Mouse (Mus musculus): ENCODE data around the gene Fancm. TPM values are rescaled to one million over a fixed set of nuclear protein-coding genes. Genes with fewer than 3 reads are reported as not detected.
"Not testable (repeated sequence)": the region's sequence is repeated elsewhere in the genome, so short reads cannot be mapped to it uniquely, and the experiment has no call there.

Gene Fancm
- 1 to 10 TPM; 3.4 to 4.2 (median 4.0) TPM for total RNA-seq (2022)

DNA sequence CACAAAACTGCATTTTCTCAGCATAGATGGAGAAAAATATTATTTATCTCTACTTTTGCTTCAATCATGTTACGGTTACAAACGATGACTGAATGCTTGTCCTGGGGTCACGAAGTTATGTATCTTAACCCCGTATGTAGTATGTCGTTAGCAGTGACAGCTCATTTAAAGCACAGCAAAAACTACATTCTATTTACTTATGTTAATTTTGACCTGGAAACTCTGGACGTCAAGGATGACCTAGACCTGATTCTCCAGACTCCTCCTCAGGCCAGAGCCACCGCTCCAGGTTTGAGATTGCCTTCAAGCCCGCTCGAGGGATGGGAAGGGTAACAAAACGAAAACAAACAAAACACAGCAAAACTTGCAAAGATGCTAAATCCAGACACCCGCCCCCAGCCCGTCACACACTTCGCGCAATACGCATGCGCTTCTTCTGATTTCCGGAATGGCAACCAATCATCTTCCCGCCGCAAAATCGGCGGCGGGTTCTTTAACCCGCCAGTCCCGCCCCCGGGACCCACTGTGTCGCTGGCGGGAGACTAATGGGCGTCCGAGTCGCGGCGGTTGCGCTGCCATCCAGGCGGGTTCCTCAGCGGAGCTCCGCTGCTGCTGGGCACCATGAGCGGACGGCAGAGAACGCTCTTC is at the start of gene Fancm:
Fancm (plus strand) TSS at position 519 of the 648 bp plus-strand sequence.
- peak; percentile 92 for DNase-seq (ENCODE audit: low spot score)

DNA sequence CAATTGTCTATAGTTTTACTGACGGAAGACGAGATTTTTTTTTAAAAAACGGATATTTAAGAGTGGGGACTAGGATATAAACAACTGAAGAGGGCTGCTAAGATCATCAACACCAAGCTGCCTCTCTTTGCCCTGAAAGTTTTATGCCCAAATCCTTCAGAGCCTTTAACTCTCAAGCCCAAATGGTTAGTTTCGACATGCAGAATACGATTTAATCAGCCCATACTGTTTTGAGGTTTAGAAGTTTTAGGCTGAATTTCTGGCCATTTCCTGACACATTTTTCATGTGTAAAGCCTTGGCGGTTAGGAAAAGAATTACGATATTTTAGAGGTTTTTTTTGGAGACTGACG is 39.6 kb upstream of the Fancm start:
- DNase-seq (ENCODE audit: low spot score): no peak

DNA sequence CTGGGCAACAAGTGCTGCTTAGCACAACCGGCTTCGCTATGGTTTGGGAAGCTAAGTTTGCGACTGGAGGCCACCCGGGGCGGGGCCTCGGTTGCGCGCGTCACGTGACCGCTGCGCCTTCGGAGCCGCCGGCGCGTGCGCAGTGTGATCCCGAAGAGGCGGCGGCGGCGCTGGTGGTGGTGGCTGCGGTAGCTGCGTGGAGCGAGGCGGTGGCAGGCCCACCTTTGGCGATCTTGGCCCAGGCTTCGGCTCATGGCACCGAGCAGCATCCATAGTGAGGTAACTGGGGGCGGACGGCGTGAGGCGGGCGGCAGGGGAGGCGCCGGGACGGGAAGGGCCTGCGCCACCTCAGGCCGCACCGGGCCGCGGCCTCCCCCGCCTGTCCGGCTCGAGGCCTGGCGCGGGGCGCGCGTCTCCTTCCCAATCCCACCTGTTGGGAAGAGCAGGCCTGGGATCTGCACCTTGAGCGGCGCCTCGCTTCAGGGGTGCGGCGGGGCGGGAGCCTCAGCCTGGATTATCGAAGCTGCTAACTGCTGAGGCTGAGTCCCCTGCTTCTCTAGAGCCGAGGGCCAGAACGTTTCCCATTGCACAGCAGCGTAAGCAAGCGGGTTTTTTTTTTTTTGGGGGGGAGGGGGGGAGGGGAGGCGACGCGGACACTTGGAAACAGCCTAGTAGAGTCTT is 39.1 kb upstream of the Fancm start, which contains the start of gene Prpf39:
Prpf39 (plus strand) TSS at position 144 of the 681 bp plus-strand sequence.
- peak; percentile 85 for DNase-seq (ENCODE audit: low spot score)

DNA sequence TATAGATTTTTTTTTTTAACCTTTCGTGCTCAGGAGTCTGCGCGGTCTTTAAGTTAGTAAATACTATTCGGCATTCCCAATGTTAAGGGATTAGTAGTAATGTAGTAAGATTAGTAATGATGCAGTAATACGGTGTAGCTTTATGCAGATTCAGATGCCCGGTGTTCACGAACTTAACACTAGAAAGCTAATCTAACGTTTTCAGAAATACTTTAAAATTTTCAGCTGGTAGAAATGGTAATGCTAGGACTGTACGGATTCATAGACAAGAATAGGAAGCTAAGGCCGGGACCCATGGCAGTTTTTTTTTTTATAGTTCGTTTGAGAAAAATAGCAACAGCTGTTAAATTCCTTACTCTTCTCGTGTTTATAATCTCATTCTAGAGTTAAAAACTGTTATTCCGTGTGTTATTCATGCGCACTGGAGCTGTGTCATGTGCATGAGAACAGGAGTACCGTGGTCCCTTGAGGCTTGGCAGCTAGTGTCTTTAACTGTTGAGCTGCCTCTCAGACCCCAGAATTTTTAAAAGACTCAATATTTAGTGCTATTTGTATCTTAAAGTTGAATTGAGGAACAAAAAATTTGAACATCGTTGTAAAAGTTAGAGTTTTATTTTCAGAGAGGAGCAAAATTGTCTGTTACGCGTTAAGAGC is 38.4 kb upstream of the Fancm start:
- no peak for DNase-seq (ENCODE audit: low spot score)

DNA sequence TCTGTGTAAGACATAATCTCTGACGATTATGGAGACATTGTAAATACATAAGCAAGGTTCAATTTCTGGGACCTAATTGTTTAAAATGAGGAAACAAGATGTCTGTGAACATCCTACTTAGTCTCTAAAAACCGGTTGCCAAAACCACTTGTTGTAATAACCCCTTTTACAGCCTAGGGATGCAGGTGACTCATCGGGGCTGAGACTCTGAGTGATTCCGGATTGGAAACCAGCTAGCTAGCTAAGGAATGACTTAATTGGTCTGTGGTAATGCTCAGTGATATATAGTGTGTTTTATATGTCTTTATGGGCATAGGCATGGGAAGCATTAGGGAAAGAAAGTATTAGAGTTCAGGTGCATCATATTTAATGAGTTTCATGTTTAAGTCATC is 37.9 kb upstream of the Fancm start:
- DNase-seq (ENCODE audit: low spot score): no peak

DNA sequence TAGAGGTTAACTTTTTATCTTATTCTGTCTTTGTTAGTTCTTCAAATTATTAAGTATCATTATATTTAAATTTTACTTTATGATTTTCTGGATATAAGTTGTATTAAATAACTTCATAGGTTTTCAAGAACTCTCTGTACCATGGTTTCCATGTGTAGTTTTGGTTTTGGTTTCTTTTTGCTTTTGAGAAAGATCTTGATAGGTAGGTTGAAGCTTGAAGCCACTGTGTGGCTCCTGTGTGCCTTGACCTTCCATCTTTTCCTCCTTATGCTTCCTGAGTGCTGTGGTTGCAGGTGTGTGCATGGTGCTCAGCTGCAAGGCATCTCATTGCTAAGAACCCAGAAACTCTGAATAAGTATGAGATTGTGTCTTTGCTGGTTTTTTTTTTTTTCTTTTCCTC is 26.6 kb upstream of the Fancm start:
- no peak for DNase-seq (ENCODE audit: low spot score)

DNA sequence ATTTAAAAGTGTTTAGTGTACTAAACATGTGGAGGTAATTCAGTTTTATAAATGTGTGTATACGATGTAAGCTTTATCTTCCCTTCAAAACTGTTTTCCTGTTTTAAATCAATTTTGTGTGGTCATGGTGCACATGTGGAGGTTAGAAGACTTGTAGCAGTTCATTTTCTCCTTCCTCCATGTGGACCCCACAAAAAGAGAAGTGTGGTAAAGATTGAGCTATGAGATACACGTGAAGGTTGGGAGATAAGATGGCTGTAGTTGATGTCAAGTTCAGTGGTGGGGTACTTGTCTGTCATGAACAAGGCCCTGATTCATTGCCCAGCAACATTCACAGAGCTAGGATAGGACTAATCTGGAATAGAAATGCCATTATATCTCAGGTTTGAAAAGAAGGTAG is 17.2 kb upstream of the Fancm start:
- DNase-seq (ENCODE audit: low spot score): no peak

DNA sequence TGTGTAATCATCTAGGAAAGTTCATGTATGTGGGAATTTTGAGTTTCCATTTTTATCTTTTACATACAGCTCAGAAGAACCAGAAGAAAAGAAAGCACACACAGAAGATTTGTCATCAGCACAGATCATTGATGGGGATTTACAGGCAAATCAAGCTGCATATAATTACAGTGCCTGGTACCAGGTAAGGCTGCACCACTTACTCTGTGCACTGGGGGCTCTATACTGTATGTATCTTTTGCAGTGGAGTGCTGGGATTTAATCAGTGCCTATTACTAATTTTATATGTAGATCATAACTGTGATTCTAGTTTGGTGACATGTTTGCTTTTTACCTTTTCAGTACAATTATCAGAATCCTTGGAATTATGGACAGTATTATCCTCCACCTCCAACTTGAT is 14.3 kb upstream of the Fancm start:
- DNase-seq (ENCODE audit: low spot score): no peak

DNA sequence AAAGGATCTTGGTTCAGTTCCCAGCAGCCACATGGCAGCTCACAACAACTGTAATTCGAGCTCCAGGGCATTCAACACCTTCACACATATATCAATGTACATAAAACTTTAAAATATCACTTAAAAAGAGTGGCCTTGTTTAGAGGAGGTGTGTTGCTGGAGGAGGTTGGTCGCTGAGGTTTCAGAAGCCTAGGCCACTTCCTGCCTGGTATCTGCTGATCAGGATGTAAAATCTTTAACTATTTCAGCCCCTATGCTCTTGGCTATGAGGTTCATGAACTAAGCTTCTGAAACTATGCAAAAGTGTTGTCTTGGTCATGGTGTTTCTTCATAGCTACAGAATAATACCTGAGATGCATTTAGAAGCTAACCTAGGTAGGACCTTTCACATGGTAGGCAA is 10.2 kb upstream of the Fancm start:
- no peak for DNase-seq (ENCODE audit: low spot score)

DNA sequence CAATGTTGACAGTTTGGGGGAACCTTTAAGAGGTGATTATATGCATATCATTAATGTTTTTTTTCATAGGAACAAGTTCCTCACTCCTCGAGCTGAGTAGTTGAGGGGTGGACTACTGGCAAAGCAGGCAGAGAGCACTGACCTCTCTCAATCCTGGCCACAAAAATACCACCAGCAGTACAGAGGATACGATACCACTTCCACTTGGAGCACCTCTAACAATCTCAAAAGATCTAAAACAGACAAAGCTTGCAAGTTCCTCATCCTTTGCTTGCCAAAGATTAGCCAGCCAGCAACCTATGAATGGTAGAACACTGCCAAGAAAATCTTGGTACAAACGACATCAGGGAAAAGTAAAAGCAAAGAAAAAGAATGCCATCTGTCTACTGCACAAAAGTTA is 9.2 kb upstream of the Fancm start:
- no peak for DNase-seq (ENCODE audit: low spot score)

DNA sequence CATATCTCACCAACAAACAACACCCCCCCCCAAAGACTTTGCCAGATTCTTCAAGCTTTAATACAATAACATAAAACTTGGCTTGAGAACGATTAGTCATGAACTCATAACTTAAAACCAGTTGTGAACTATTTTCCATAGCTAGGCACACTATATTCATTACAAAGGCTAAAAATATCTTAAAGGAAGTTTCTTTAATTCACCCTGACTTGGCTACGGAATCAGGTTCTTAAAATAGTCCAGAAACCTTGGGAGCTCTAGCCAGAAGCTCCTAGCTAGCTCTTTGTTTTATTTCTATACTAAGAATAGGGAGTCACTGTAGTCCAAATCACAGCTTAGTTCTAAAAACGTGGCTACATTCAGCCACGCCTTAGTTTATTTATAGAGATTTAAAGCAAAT is 7.0 kb upstream of the Fancm start:
- DNase-seq (ENCODE audit: low spot score): peak; percentile 63

DNA sequence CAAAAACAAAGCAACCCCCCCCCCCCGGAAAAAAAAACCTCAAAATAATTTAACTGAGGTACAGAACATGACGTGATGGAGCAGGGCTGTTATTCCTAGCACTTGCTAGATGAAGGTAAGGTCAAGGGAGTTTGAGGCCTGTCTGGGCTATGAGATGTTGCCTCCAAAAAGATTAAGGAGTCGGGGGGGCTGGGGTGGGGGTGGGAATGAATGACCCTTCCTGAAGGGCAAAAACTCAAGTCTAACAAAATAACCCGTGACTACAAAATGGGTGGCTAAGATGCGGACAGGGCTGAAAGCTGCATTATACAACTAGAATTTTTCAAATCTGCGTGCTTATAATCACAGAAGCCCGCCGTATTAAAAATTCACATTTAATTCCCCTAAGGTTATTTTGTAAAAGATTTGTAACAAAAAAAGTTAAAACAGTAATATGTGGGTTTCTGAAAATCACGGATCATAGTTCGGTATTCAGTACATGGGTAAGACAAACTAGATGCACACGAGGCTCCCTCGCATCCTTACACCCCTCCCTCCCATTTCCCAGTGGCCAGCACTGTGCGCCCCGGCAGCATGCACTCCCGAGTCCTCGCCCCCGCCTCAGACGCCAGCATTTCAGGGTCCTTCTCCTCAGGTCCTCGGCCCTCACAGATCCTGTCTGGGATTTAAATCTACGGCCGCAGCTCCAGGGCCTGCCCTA is 2.3 kb upstream of the Fancm start:
- DNase-seq (ENCODE audit: low spot score): no peak

DNA sequence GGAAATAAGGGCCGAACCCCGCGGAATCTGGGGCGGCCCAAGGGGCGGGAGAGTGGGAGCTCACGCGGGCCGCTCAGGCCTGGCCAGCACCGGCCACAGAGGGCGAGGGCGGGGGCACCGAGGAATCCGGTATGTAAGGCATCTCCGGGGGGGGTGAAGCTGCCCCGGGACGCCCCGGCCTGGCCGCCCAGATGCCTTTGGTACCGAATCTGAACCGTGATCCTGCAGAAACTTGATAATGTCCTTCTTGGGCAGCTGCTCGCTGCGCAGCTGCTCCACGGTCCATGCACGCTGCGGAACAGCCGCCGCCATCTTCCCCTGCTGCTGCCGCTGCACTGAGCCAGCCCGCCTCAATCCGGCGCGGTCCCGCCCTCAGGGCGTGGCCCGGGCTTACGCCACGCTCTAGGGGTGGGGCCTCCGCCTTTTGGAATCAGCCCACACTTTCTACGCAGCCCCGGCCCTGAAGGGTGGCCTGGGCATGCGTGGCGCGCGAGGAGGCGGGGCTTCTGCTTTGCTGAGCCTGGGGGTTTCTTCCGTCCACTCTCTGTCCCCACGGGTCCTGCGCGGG is 1.7 kb upstream of the Fancm start, which contains the start of gene Fkbp3:
Fkbp3 (minus strand) TSS at position 397 of the 568 bp plus-strand sequence.
- DNase-seq (ENCODE audit: low spot score): peak; percentile 96

DNA sequence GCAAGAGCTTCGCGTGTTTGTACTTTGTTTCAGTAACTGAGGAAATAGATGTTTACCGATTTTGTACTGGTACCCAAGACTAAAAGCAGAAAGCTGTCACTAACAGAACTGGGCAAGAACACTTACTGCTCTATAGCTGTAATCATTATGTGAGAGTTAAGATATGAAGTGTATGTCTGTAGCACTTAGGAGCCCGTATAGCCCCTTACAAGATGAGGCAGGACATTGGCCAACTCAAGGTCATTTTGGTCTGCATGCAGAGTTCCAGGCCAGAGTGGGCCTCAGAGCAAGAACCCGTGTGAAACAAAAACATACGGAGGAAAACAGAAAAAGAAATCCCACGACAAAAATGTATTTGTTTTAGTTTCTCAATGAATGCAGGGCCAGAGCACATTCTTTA is 752 bp upstream of the Fancm start:
- no peak for DNase-seq (ENCODE audit: low spot score)

DNA sequence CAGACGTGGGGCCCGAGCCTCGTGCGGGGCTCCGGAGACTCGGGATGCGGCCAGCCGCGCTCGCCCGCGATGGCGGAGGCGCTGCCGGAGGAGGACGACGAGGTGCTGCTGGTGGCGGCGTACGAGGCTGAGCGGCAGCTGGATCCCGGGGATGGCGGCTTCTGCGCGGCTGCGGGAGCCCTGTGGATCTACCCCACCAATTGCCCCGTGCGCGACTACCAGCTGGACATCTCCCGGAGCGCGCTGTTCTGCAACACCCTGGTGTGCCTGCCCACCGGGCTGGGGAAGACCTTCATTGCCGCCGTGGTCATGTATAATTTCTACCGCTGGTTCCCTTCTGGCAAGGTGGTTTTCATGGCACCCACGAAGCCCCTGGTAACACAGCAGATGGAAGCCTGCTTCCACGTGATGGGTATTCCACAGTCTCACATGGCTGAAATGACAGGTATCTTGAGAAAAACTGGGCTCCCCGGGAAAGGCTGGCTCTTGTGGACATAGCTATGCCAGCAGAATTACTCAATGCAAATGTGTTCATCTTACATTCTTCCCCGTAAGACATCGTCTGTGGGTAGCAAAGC is 419 bp downstream of the Fancm start:
- DNase-seq (ENCODE audit: low spot score): no peak

DNA sequence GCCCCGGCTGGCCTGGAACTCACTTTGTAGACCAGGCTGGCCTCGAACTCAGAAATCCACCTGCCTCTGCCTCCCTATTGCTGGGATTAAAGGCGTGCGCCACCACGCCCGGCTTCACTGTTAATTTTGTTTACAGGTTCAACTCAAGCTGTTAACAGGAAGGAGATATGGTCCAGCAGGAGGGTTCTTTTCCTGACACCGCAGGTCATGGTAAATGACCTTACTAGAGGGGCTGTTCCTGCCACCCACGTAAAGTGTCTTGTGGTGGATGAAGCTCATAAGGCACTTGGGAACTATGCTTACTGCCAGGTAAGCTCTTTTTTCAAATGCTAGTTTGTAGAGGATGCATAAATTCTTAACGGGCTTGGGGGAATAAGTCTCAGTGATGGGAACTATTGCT is 1.5 kb downstream of the Fancm start:
- DNase-seq (ENCODE audit: low spot score): no peak

DNA sequence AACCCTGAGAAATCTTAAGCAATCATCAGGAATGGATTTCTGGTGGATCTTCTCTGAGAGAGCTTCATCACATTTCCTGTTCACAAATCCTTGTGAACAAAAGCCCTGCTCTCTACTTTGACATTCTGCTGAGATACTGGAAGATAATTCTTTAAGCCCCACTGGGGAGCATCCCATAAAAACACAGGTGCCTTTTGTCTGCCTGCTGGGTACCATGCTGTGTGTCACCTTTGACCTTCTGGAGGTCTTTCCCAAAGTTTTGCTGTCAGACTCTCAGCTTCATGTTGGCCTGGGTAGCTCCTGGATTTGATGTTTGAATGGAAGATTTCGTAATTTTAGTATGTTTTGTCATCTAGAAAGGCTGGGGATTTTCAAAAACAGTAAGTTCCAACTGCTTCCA is 33.3 kb downstream of the Fancm start:
- no peak for DNase-seq (ENCODE audit: low spot score)

DNA sequence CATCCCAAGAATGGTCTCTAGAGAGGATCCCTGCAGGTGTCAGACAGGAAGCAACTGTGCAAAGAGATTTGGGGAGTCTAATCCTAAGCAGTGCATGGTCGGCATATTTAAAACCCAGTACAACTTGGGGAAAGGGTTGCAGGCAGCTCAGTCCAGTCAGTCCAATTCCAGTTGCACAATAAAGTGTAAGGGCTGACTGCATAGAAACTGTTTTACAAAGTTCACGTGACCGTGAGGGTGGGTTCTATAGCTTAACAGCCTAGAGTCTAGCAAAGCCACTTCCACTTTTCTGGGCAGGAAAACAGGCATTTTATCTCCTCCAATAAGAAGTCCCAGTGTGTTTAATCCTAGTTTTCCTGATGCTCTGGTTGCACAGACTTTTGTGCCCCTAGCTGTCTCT is 36.1 kb downstream of the Fancm start:
- no peak for DNase-seq (ENCODE audit: low spot score)

DNA sequence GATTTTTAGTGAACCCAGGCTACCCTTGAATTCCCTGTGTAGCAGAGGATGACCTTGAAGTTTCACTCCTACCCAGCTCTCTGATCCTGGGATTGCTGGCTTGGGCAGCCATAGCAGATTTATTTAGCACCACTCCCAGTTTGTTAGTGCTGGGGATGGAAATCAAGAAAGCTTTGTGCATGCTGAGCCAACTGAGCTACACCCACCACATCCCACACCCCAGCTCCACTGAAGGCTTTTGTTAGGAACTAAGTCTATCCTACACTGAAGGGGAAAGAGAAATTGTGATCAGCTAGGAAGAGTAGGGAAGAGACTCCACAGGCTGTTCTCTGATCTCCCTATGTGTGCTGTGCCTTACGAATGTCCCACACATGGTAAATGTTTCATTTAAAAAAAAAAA is 37.4 kb downstream of the Fancm start:
- DNase-seq (ENCODE audit: low spot score): no peak

DNA sequence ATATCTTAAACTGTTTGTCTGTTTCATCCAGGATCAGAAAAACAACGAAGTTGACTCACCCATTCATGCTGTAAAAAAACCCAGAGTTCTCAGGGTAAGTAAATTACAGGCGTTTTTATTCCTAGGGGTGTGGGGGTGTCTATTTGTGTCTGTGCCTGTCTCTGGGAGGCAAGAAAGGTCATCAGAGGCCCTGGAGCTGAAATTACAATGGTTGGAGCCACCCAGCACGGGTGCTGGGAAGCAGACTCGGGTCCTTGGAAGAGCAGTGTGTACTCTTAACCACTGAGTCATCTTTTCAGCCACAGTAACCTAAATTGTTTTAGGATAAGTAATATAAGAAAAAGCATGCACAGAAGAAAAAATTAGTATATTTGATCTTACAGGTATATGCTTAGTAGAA is 38.5 kb downstream of the Fancm start:
- no peak for DNase-seq (ENCODE audit: low spot score)

DNA sequence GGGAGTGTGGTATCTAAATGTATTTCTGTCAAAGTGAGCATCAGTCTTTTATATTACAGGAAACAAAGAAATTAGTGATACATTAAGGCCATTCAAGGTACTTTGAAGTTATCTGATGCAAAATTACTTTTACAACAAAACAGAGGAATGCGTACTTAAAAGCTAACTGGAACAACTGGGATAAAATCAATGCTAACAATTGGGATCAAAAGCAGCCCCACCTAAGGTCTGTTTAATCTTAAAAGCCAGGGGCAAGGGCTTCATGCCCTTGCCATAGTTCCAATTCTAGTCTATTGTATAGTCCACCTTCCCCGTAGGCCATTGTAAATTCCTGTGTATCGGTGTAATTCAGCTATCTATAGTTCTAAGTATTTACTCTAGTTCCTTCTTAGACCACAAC is 39.6 kb downstream of the Fancm start:
- not testable (repeated sequence) for DNase-seq (ENCODE audit: low spot score)

DNA sequence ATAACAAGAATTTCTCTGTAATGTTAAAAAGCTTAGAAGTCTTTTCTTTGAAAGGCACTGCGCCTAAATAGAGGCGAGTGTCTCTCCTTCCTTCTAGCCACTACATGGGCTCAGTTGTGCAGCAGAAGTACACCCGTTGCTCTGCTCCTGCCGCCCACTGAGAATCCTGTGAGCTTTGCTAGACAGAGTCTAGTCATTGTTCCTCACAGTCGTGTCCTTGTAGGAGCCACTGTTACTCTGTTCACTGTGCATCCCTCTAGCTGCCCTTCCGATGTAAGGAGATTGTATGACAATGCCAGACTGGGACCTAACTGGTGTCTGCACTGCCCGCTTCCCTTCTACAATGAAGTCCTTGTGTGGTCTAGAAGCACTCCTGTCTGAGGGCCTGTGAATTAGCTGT is 43.6 kb downstream of the Fancm start:
- DNase-seq (ENCODE audit: low spot score): no peak

Data from heart, adult 8-10 months (tissue).